Mouse (Mus musculus) kidney, embryonic 15.5 days (tissue): ENCODE results near the gene Pip5k1b. TPM values are rescaled to one million over a fixed set of nuclear protein-coding genes. Genes with fewer than 3 reads are reported as not detected.
A peak's percentile ranks its signal among the peaks of the same experiment; 100 is the strongest.

ENCODE experiments used
- ATAC-seq: fragments of 200-750 bp; cut with Nextera tagmentation; replicated peaks from 2 replicates; pipeline ENCODE4 v1.8.0; 2017; ENCODE audit warnings: moderate TSS enrichment; ENCODE audit not compliant: low FRiP score
- H3K27ac ChIP-seq: fragments of 300-500 bp; sonication (generic); 2 replicates; pipeline ENCODE4 v1.5.1; 2015; ENCODE audit warnings: mild to moderate bottlenecking, inconsistent platforms
- H3K27me3 ChIP-seq: fragments of 300-500 bp; sonication (generic); 2 replicates; pipeline ENCODE4 v1.6.1; 2015; ENCODE audit warnings: inconsistent platforms
- H3K36me3 ChIP-seq: fragments of 300-500 bp; sonication (generic); 2 replicates; pipeline ENCODE4 v1.6.1; 2015; ENCODE audit warnings: inconsistent platforms
- H3K4me1 ChIP-seq: fragments of 300-500 bp; sonication (generic); 2 replicates; pipeline ENCODE4 v1.6.1; 2015; ENCODE audit warnings: inconsistent platforms
- H3K4me2 ChIP-seq: fragments of 300-500 bp; sonication (generic); 2 replicates; pipeline ENCODE4 v1.6.1; 2015; ENCODE audit warnings: moderate library complexity, mild to moderate bottlenecking, inconsistent platforms
- H3K4me3 ChIP-seq: fragments of 300-500 bp; sonication (generic); replicated peaks from 2 replicates; pipeline ENCODE4 v1.5.1; 2015; ENCODE audit warnings: mild to moderate bottlenecking, inconsistent platforms
- H3K9ac ChIP-seq: fragments of 300-500 bp; sonication (generic); 2 replicates; pipeline ENCODE4 v1.6.1; 2015; ENCODE audit warnings: mild to moderate bottlenecking, inconsistent platforms
- H3K9me3 ChIP-seq: fragments of 300-500 bp; sonication (generic); replicated peaks from 2 replicates; pipeline ENCODE4 v1.6.1; 2016; ENCODE audit warnings: inconsistent platforms
- WGBS: fragments of 180-500 bp; shearing (Covaris S2); methylation state at CpG from one replicate; pipeline ENCODE4 v1.1.7; 2015; ENCODE audit warnings: mixed read lengths; 5-methylcytosine and 5-hydroxymethylcytosine counted together
- polyA plus RNA-seq: library from polyadenylated mRNA; unstranded; fragments of >200 nt; fragmentation: Nextera tagmentation; extraction: Ambion mirVana; gene quantifications from 2 replicates; pipeline ENCODE4 v1.2.1, GENCODE M21; 2015

Gene Pip5k1b
- polyA plus RNA-seq, 1 experiment from 2014 or later: 2.9 TPM

DNA sequence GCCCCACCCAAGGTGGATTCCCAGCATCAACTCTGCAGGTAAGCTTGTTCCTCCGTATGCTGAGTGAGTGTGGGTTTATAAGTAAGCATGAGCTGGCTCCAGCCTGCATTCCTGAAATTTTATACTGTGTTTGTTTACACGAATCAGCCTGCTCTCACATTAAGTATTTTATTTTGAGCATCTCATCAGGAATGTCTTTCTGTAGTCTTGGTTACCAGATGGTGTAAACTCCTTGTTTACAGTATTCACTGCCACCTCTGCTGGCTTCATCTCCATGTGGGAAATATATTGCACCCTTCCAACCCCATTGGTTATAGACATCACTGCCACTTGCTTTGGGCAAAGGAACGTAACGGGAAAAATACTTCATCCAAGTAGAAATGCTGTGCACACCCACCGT, 262.1 kb downstream of the Pip5k1b start:
- Histone ChIP-seq H3K9ac (no peak overlapping the region), H3K9me3 (no peaks in the 10 kb centered on the region), H3K4me2 (no peak overlapping the region), H3K36me3 (no peaks in the 10 kb centered on the region), H3K4me3 (no peak overlapping the region), H3K27me3 (no peaks in the 10 kb centered on the region), H3K4me1 (no peaks in the 10 kb centered on the region), H3K27ac (no peak overlapping the region)
- WGBS: 77% methylated on average over 5 of the region's 5 CpGs
- ATAC-seq: no peak

- WGBS: 61% methylated on average over 4 of the region's 4 CpGs
- H3K27me3 ChIP-seq: no peaks in the 10 kb centered on the region
Observed at GRCm38 (mm10) chr19:24284187-24284586, 271.5 kb downstream of the Pip5k1b start.

DNA sequence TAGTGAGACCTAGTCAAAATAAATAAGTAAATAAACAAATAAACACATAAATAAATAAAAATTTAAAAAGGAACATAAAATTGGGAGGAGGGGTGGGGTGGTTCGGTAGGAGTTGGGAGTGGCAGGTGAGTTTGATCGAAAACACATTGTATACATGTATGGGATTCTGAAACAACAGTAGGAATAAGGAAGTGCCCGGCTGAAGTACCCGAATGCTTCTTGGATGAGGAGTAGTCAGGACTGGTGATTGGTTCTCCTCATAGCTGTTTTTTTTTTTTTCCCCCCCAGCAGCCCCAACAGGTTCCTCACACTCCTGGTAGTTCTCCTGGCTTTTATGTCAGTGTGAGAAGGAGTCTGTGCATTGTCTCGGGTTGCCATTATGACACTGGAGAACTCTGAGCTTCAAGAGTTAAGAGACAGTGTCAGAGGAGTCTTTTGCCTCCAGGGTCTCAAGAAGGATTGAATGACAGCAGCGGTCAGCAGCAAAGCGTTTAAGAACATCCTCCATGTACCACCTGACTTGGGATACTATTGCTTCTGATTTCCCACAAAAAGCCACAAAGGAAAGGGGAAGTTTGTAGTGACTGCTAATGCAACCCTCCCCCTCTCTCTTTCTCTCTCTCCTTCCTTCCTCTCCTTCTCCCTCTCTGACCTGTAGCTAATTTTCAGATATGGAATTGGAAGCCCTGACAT, 274.2 kb downstream of the Pip5k1b start:
- Histone ChIP-seq H3K27ac (0 out of 2 replicates have a peak overlapping the region, but pooled peaks have one; percentile 95), H3K4me2 (peak overlapping the region; percentile 90), H3K4me3 (peak overlapping the region; percentile 79), H3K4me1 (peaks cover 13% of the 10 kb centered on the region), H3K9me3 (no peaks in the 10 kb centered on the region), H3K9ac (no peak overlapping the region), H3K36me3 (peaks cover 6% of the 10 kb centered on the region), H3K27me3 (no peaks in the 10 kb centered on the region)
- WGBS: 55% methylated on average over 7 of the region's 7 CpGs
- no peak for ATAC-seq

More at GRCm38 (mm10) chr19:24284187-24284586, 271.5 kb downstream of the Pip5k1b start:
- Histone ChIP-seq H3K36me3 (no peaks in the 10 kb centered on the region), H3K9me3 (no peaks in the 10 kb centered on the region), H3K4me1 (peaks cover 7% of the 10 kb centered on the region), H3K27ac (no peak overlapping the region), H3K4me3 (no peak overlapping the region), H3K4me2 (no peak overlapping the region), H3K9ac (no peak overlapping the region)
- no peak for ATAC-seq

GRCm38 (mm10) chr19:24280601-24281228, 275.0 kb downstream of the Pip5k1b start, which contains the start of gene Fxn:
Fxn (minus strand) TSS chr19:24280605.
- peaks cover 13% of the 10 kb centered on the region for H3K4me1 ChIP-seq
- H3K27ac ChIP-seq: peak within 1 kb of the TSS; percentile 95
- 2% methylated on average over 19 of the region's 22 CpGs for WGBS

GRCm38 (mm10) chr19:24279706-24280600, 275.7 kb downstream of the Pip5k1b start:
- H3K9me3 ChIP-seq: no peaks in the 10 kb centered on the region
- H3K4me3 ChIP-seq: peak overlapping the region; percentile 79
- peak overlapping the region; percentile 90 for H3K4me2 ChIP-seq
- peaks cover 13% of the 10 kb centered on the region for H3K4me1 ChIP-seq
- peak overlapping the region; percentile 95 for H3K27ac ChIP-seq
- peaks cover 21% of the 10 kb centered on the region for H3K36me3 ChIP-seq
- H3K9ac ChIP-seq: peak overlapping the region; percentile 74
- no peaks in the 10 kb centered on the region for H3K27me3 ChIP-seq
- under 1% methylated on average over 78 of the region's 78 CpGs for WGBS
- ATAC-seq: peak; percentile 68

More at GRCm38 (mm10) chr19:24280601-24281228, 275.0 kb downstream of the Pip5k1b start, which contains the start of gene Fxn:
- Histone ChIP-seq H3K9me3 (no peaks in the 10 kb centered on the region), H3K36me3 (peaks cover 13% of the 10 kb centered on the region), H3K27me3 (no peaks in the 10 kb centered on the region), H3K4me3 (peak within 1 kb of the TSS; percentile 79), H3K4me2 (peak within 1 kb of the TSS; percentile 90), H3K9ac (peak within 1 kb of the TSS; percentile 74)
- ATAC-seq: peak; percentile 94

DNA sequence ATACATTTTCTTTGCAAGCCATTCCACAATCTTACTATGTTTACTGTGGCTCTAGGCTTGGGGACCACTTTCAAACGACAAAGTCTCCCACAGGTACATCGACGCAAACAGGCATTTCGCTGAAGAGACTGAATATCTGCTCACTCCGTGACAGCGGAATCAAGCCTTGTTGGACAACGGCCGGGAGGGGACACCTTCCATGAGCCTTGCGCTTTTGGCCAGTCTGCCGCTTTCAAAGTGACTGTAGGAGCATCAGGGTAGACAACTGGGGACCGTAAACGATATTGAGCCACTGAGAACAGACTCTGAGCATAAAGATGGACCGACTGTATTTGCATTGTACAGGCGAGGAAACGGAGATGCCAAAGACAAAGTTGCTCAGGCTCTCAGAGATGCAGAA, 276.8 kb downstream of the Pip5k1b start:
- Histone ChIP-seq H3K9me3 (no peaks in the 10 kb centered on the region), H3K36me3 (peaks cover 26% of the 10 kb centered on the region), H3K9ac (peak overlapping the region; percentile 74; the same call in 1 of the 2 replicates), H3K4me1 (peaks cover 13% of the 10 kb centered on the region), H3K4me3 (peak overlapping the region; percentile 79), H3K4me2 (peak overlapping the region; percentile 90), H3K27me3 (no peaks in the 10 kb centered on the region), H3K27ac (no peak overlapping the region)
- 84% methylated on average over 15 of the region's 15 CpGs for WGBS
- ATAC-seq: no peak

DNA sequence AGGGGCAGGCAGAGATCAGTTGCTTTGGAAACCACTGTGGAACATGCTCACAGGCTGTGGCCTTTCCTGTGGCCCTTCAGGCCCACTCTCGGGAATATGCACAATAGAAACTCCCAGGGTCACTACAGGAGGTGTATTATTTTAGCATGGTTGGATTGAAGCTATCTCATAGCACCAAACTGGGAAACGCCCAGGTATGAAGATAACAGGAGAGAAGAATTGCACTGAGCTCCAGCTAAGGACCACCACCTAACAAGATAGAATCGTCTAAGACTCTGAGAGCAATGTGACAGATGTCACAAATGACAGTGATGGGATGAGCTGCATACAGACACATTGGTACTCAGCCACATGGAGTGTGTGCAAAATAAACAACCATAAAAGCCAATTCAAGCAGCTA, 281.4 kb downstream of the Pip5k1b start:
- WGBS: 77% methylated on average over 3 of the region's 3 CpGs
- no peaks in the 10 kb centered on the region for H3K27me3 ChIP-seq

GRCm38 (mm10) chr19:24271746-24272426, 283.8 kb downstream of the Pip5k1b start:
- H3K4me3 ChIP-seq: no peak overlapping the region
- peak overlapping the region; percentile 48 for H3K4me2 ChIP-seq
- H3K27ac ChIP-seq: 0 out of 2 replicates have a peak overlapping the region, but pooled peaks have one; percentile 65
- peaks cover 41% of the 10 kb centered on the region for H3K36me3 ChIP-seq
- H3K9ac ChIP-seq: no peak overlapping the region
- H3K4me1 ChIP-seq: peaks cover 11% of the 10 kb centered on the region
- H3K9me3 ChIP-seq: no peaks in the 10 kb centered on the region
- peak; percentile 82 for ATAC-seq
- WGBS: 45% methylated on average over 16 of the region's 16 CpGs
- no peaks in the 10 kb centered on the region for H3K27me3 ChIP-seq

More for the DNA sequence above, 281.4 kb downstream of the Pip5k1b start:
- Histone ChIP-seq H3K9ac (no peak overlapping the region), H3K36me3 (peaks cover 31% of the 10 kb centered on the region), H3K4me1 (peaks cover 15% of the 10 kb centered on the region), H3K9me3 (no peaks in the 10 kb centered on the region), H3K27ac (no peak overlapping the region), H3K4me2 (no peak overlapping the region), H3K4me3 (no peak overlapping the region)
- ATAC-seq: no peak

DNA sequence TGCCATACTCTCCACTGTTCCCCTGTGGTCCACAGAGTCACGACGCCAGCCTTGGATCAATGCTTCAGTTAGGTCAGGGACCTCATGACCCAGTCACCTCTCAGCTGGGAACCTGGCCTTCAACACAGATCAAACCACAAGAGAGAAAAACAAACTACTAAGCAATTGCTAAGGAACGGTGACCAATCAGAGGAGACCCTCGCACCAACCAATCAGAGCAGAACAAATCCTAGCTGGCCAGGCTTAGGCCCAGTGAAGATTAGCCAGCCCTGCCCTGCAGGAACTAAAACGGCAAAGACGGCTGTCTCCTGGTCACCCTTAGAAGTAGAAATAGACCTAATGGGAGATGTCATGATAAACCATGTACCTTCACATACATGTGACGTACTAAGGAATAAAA, 284.3 kb downstream of the Pip5k1b start:
- H3K36me3 ChIP-seq: peaks cover 39% of the 10 kb centered on the region
- H3K4me2 ChIP-seq: peak overlapping the region; percentile 48
- peak; percentile 76 for ATAC-seq
- 38% methylated on average over 7 of the region's 7 CpGs for WGBS
- no peak overlapping the region for H3K4me3 ChIP-seq
- peak overlapping the region; percentile 65; the same call in 1 of the 2 replicates for H3K27ac ChIP-seq
- no peaks in the 10 kb centered on the region for H3K9me3 ChIP-seq
- peaks cover 14% of the 10 kb centered on the region for H3K4me1 ChIP-seq
- no peaks in the 10 kb centered on the region for H3K27me3 ChIP-seq
- H3K9ac ChIP-seq: no peak overlapping the region

DNA sequence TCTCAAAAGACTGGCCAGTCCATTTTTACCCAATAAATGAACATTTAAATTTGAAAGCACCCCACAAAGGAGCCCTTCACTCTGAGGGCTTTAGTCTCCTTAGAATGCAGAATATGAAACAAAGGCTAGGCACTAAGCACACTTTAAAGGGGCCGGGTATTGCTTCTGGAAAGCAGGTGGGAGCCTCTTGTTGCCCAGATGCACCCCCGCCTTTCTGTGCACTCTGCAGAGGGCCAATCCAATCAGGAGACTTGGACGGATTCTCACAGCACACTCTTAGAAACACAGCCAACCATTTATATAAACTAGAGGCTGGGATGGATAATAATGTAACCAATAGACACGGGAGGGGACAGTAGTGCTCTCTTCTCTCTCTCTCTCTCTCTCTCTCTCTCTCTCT, 287.1 kb downstream of the Pip5k1b start:
- 71% methylated on average over 4 of the region's 4 CpGs for WGBS
- Histone ChIP-seq H3K4me3 (no peak overlapping the region), H3K36me3 (peaks cover 40% of the 10 kb centered on the region), H3K9ac (no peak overlapping the region), H3K4me1 (peaks cover 19% of the 10 kb centered on the region), H3K27ac (no peak overlapping the region), H3K4me2 (no peak overlapping the region), H3K9me3 (no peaks in the 10 kb centered on the region), H3K27me3 (no peaks in the 10 kb centered on the region)
- ATAC-seq: no peak
